Mouse (Mus musculus) kidney, postnatal 4 days (tissue): ENCODE results near the gene Stard8.
"Not testable (repeated sequence)": the region's sequence is repeated elsewhere in the genome, so short reads cannot be mapped to it uniquely, and the experiment has no call there.

Experiments used
- DNase-seq, 2 experiments: peaks; one replicate each; pipeline ENCODE4 v3.0.0; 2021; ENCODE audit warnings: mixed read lengths in 2 of 2

Stard8 gene

GRCm38 (mm10) chrX:99003046-99003445 lies at the start of gene Stard8:
Stard8 (plus strand) TSS chrX:99003248.
- DNase-seq = peak; percentile 40 to 56

GRCm38 (mm10) chrX:98953941-98954340 lies 49.1 kb upstream of the Stard8 start:
- DNase-seq = peak; percentile 43 to 50

GRCm38 (mm10) chrX:98958287-98958686 lies 44.8 kb upstream of the Stard8 start:
- DNase-seq = no peak

GRCm38 (mm10) chrX:98959050-98959449 lies 44.0 kb upstream of the Stard8 start:
- no peak for DNase-seq

- DNase-seq = no peak
Measured at GRCm38 (mm10) chrX:98963742-98964141, 39.3 kb upstream of the Stard8 start.

- DNase-seq = no peak
Measured at GRCm38 (mm10) chrX:98964513-98964912, 38.5 kb upstream of the Stard8 start.

- DNase-seq = not testable (repeated sequence)
Measured at GRCm38 (mm10) chrX:98986611-98987010, 16.4 kb upstream of the Stard8 start.

GRCm38 (mm10) chrX:98989574-98989973 lies 13.5 kb upstream of the Stard8 start:
- peak; percentile 71 to 77 for DNase-seq

- DNase-seq = peak in 1 of 2 experiments; percentile 35
Measured at GRCm38 (mm10) chrX:99002065-99002464, 983 bp upstream of the Stard8 start.

GRCm38 (mm10) chrX:99010581-99010980 lies 7.5 kb downstream of the Stard8 start:
- no peak for DNase-seq

- DNase-seq = no peak
Measured at GRCm38 (mm10) chrX:99011281-99011680, 8.2 kb downstream of the Stard8 start.

- DNase-seq = peak in 1 of 2 experiments; percentile 23
Measured at GRCm38 (mm10) chrX:99012486-99012885, 9.4 kb downstream of the Stard8 start.

GRCm38 (mm10) chrX:99015705-99016104 lies 12.7 kb downstream of the Stard8 start:
- no peak for DNase-seq

GRCm38 (mm10) chrX:99016987-99017386 lies 13.9 kb downstream of the Stard8 start:
- no peak for DNase-seq

- no peak for DNase-seq
Measured at GRCm38 (mm10) chrX:99017874-99018273, 14.8 kb downstream of the Stard8 start.

GRCm38 (mm10) chrX:99019303-99019702 lies 16.3 kb downstream of the Stard8 start:
- no peak for DNase-seq

GRCm38 (mm10) chrX:99020215-99020614 lies 17.2 kb downstream of the Stard8 start:
- no peak for DNase-seq

GRCm38 (mm10) chrX:99021593-99021992 lies 18.5 kb downstream of the Stard8 start:
- DNase-seq = no peak

- no peak for DNase-seq
Measured at GRCm38 (mm10) chrX:99023951-99024350, 20.9 kb downstream of the Stard8 start.

- no peak for DNase-seq
Measured at GRCm38 (mm10) chrX:99035407-99035806, 32.4 kb downstream of the Stard8 start.

- peak; percentile 83 to 90 for DNase-seq
Measured at GRCm38 (mm10) chrX:99042451-99042951, 39.5 kb downstream of the Stard8 start.

- no peak for DNase-seq
Measured at GRCm38 (mm10) chrX:99043275-99043674, 40.2 kb downstream of the Stard8 start.

- DNase-seq = no peak
Measured at GRCm38 (mm10) chrX:99043739-99044138, 40.7 kb downstream of the Stard8 start.

- no peak for DNase-seq
Measured at GRCm38 (mm10) chrX:99045315-99045714, 42.3 kb downstream of the Stard8 start.

GRCm38 (mm10) chrX:99046360-99047055 lies 43.5 kb downstream of the Stard8 start:
- DNase-seq = peak; percentile 28 to 49
